ENCODE assay signal across 10 mouse cellular contexts in genomic region chr17:27039432-27040102, GRCm38 (mm10). TPM values are rescaled to one million over a fixed set of nuclear protein-coding genes. Genes with fewer than 3 reads are reported as not detected.
DNase-seq lines count a peak whose midpoint lies in the region; ATAC-seq and TF ChIP-seq lines count a peak whose summit lies in the region.
"Had no signal": no experiment of that assay in that cellular context is flagged by ENCODE, and none has a peak within 500 bp of the region (broad histone marks: within the 10 kb centered on the region; RNA-seq: fewer than 3 reads in every experiment).

No protein-coding gene starts in this region.

- no peak overlapping the region for H3K4me3 ChIP-seq in kidney, embryonic 15.5 days (replicated peaks)
- peak overlapping the region; percentile 58 for H3K4me3 ChIP-seq in ES-Bruce4 (ENCODE audit: low read depth, low read length)
- H3K4me3 ChIP-seq in limb, embryonic 13.5 days, result no peak overlapping the region

- peak; percentile 73; the same call in 1 of the 2 replicates for TF ChIP-seq EP300 in ES-Bruce4 (IDR thresholded peaks at IDR 0.05; ENCODE audit: insufficient read depth, low read depth, low read length)

- H3K4me1 ChIP-seq in kidney, embryonic 15.5 days, result peaks cover 77% of the 10 kb centered on the region
- peaks cover 16% of the 10 kb centered on the region for H3K4me1 ChIP-seq in ES-Bruce4 (ENCODE audit: control insufficient read depth, insufficient read depth, low read length)
- H3K4me1 ChIP-seq in limb, embryonic 13.5 days, result peaks cover 55% of the 10 kb centered on the region

- DNase-seq in kidney, adult 11 months, result no peak
- DNase-seq in R1 (ENCODE audit: low read depth, low spot score), result peak; percentile 93
- DNase-seq in cerebellum, adult 11 months, result no peak
- DNase-seq: cerebellum, postnatal 14 days; lung, adult 18-20 months; right cerebral cortex, postnatal 14 days had no signal

- H3K9me3 ChIP-seq in kidney, embryonic 15.5 days (replicated peaks), result no peaks in the 10 kb centered on the region
- H3K9me3 ChIP-seq in ES-Bruce4 (replicated peaks; ENCODE audit: control insufficient read depth, insufficient read depth, low read length, poor library complexity, severe bottlenecking), result no peaks in the 10 kb centered on the region
- H3K9me3 ChIP-seq in limb, embryonic 13.5 days, result no peaks in the 10 kb centered on the region

- no peak for ATAC-seq in kidney, embryonic 15.5 days (replicated peaks; ENCODE audit: low FRiP score)
- ATAC-seq in limb, embryonic 13.5 days (ENCODE audit: low FRiP score, low read depth), result no peak
- ATAC-seq in megakaryocyte, adult 5-6 weeks (ENCODE audit: poor library complexity, severe bottlenecking), result no peak

- H3K27me3 ChIP-seq in kidney, embryonic 15.5 days, result 0 out of 2 replicates have a peak, but pooled peaks cover 7% of the 10 kb centered on the region
- no peaks in the 10 kb centered on the region for H3K27me3 ChIP-seq in ES-Bruce4 (ENCODE audit: control insufficient read depth, insufficient read depth, low read length, poor library complexity, severe bottlenecking)
- no peaks in the 10 kb centered on the region for H3K27me3 ChIP-seq in limb, embryonic 13.5 days

- no peak for TF ChIP-seq CTCF in ES-Bruce4 (IDR thresholded peaks at IDR 0.05; ENCODE audit: low read depth, low read length)

- TF ChIP-seq POLR2A in ES-Bruce4 (IDR thresholded peaks at IDR 0.05; ENCODE audit: insufficient read depth, low read length), result no peak

- H3K27ac ChIP-seq in kidney, embryonic 15.5 days, result peak overlapping the region; percentile 94
- peak overlapping the region; percentile 98 for H3K27ac ChIP-seq in ES-Bruce4 (ENCODE audit: insufficient read depth, low read length)
- H3K27ac ChIP-seq in limb, embryonic 13.5 days, result peak overlapping the region; percentile 81

- H3K36me3 ChIP-seq in kidney, embryonic 15.5 days, result no peaks in the 10 kb centered on the region
- H3K36me3 ChIP-seq in ES-Bruce4 (ENCODE audit: control insufficient read depth, insufficient read depth, low read length, poor library complexity, severe bottlenecking), result no peaks in the 10 kb centered on the region
- no peaks in the 10 kb centered on the region for H3K36me3 ChIP-seq in limb, embryonic 13.5 days

- peak overlapping the region; percentile 42 for H3K4me2 ChIP-seq in kidney, embryonic 15.5 days
- peak overlapping the region; percentile 55 for H3K4me2 ChIP-seq in limb, embryonic 13.5 days (replicated peaks)

- 0 out of 2 replicates have a peak overlapping the region, but pooled peaks have one; percentile 2 for H3K9ac ChIP-seq in kidney, embryonic 15.5 days
- H3K9ac ChIP-seq in ES-Bruce4 (ENCODE audit: low read depth, poor library complexity, severe bottlenecking), result peak overlapping the region; percentile 67
- 0 out of 2 replicates have a peak overlapping the region, but pooled peaks have one; percentile 40 for H3K9ac ChIP-seq in limb, embryonic 13.5 days

- 60% methylated on average over 10 of the region's 10 CpGs for WGBS in kidney, embryonic 15.5 days
- 56% methylated on average over 10 of the region's 10 CpGs for WGBS in limb, embryonic 13.5 days

RNA-seq across cellular contexts. Expression of gene Bak1, which starts 10.8 kb away (rescaled TPM):
- 7.1 and 8.5 TPM in 2 replicates for polyA plus RNA-seq in kidney, embryonic 15.5 days (2015; fragmentation: Nextera tagmentation; extraction: Ambion mirVana)
- polyA plus RNA-seq in ES-Bruce4 (2011; ENCODE audit: insufficient read depth, insufficient read length, low read depth, missing spikeins), result 66.6 and 78.1 TPM in 2 replicates
- polyA plus RNA-seq in limb, embryonic 13.5 days (2015; fragmentation: Nextera tagmentation; extraction: Ambion mirVana), result 4.6 and 4.7 TPM in 2 replicates
- total RNA-seq in megakaryocyte, adult 5-6 weeks (2015), result 115 and 120 TPM in 2 replicates
- total RNA-seq in megakaryocyte, adult 5-6 weeks (2017), result 70.4 and 71.5 TPM in 2 replicates

RNA-seq across cellular contexts. Expression of gene Itpr3, which starts 17.5 kb away (rescaled TPM):
- 7.4 and 8.3 TPM in 2 replicates for polyA plus RNA-seq in kidney, embryonic 15.5 days (2015; fragmentation: Nextera tagmentation; extraction: Ambion mirVana)
- polyA plus RNA-seq in ES-Bruce4 (2011; ENCODE audit: insufficient read depth, insufficient read length, low read depth, missing spikeins), result 17.2 and 21.9 TPM in 2 replicates
- polyA plus RNA-seq in limb, embryonic 13.5 days (2015; fragmentation: Nextera tagmentation; extraction: Ambion mirVana), result 3.1 and 3.3 TPM in 2 replicates
- 5.9 and 6.2 TPM in 2 replicates for total RNA-seq in megakaryocyte, adult 5-6 weeks (2015)
- total RNA-seq in megakaryocyte, adult 5-6 weeks (2017), result 10.9 and 12.2 TPM in 2 replicates

Comparison
In these comparisons a context has a peak if more than half of its experiments do, and no peak if none do; other contexts are left out.
1. H3K9ac ChIP-seq: peak in every context shown above with its lines; median percentile 67 in ES-Bruce4; 40 in limb, embryonic 13.5 days; 2 in kidney, embryonic 15.5 days.